Mouse (Mus musculus): ENCODE measurements at regions not wholly inside any gene's neighbourhood (a gene's known extent, or its start where the extent isn't known, plus 50 kb on each side); places are given as distances from the start of the nearest gene placed in this dataset.
"Not testable (repeated sequence)": the region's sequence is repeated elsewhere in the genome, so short reads cannot be mapped to it uniquely, and the experiment has no call there.

GRCm38 (mm10) chr13:5695581-5695980, 165.7 kb upstream of the Klf6 start:
- not testable (repeated sequence) for ATAC-seq (ENCODE audit: insufficient number of reproducible peaks, low FRiP score); H3K4me1 ChIP-seq (replicated peaks); H3K4me3 ChIP-seq; H3K9ac ChIP-seq; H3K27ac ChIP-seq (ENCODE audit: poor library complexity, severe bottlenecking); H3K27me3 ChIP-seq (replicated peaks); H3K4me2 ChIP-seq; H3K36me3 ChIP-seq; H3K9me3 ChIP-seq (replicated peaks)
- WGBS = 82% methylated on average over 3 of the region's 3 CpGs

GRCm38 (mm10) chr13:5696377-5696776, 164.9 kb upstream of the Klf6 start:
- Histone ChIP-seq H3K9me3 (replicated peaks) (peaks cover 4% of the 10 kb centered on the region), H3K36me3 (no peaks in the 10 kb centered on the region), H3K4me1 (replicated peaks) (no peaks in the 10 kb centered on the region), H3K27ac (ENCODE audit: poor library complexity, severe bottlenecking) (no peak overlapping the region), H3K4me3 (no peak overlapping the region), H3K27me3 (replicated peaks) (no peaks in the 10 kb centered on the region), H3K4me2 (no peak overlapping the region), H3K9ac (no peak overlapping the region)
- no peak for ATAC-seq (ENCODE audit: insufficient number of reproducible peaks, low FRiP score)
- 12% methylated on average over 2 of the region's 2 CpGs for WGBS

- not testable (repeated sequence) for H3K36me3 ChIP-seq; H3K4me2 ChIP-seq; H3K4me3 ChIP-seq; H3K9ac ChIP-seq; H3K27me3 ChIP-seq (replicated peaks); H3K9me3 ChIP-seq (replicated peaks); H3K27ac ChIP-seq (ENCODE audit: poor library complexity, severe bottlenecking); H3K4me1 ChIP-seq (replicated peaks); ATAC-seq (ENCODE audit: insufficient number of reproducible peaks, low FRiP score)
- 47% methylated on average over 1 of the region's 1 CpGs for WGBS
Observed at GRCm38 (mm10) chr13:5697329-5697728, 164.0 kb upstream of the Klf6 start.

GRCm38 (mm10) chr13:5702071-5702470, 159.2 kb upstream of the Klf6 start:
- Histone ChIP-seq H3K4me3 (no peak overlapping the region), H3K9ac (no peak overlapping the region), H3K27me3 (replicated peaks) (no peaks in the 10 kb centered on the region), H3K9me3 (replicated peaks) (no peaks in the 10 kb centered on the region), H3K27ac (ENCODE audit: poor library complexity, severe bottlenecking) (no peak overlapping the region), H3K4me2 (no peak overlapping the region), H3K4me1 (replicated peaks) (no peaks in the 10 kb centered on the region), H3K36me3 (no peaks in the 10 kb centered on the region)
- 81% methylated on average over 3 of the region's 3 CpGs for WGBS
- no peak for ATAC-seq (ENCODE audit: insufficient number of reproducible peaks, low FRiP score)

- Histone ChIP-seq H3K36me3 (no peaks in the 10 kb centered on the region), H3K9ac (no peak overlapping the region), H3K9me3 (replicated peaks) (no peaks in the 10 kb centered on the region), H3K27ac (ENCODE audit: poor library complexity, severe bottlenecking) (no peak overlapping the region), H3K27me3 (replicated peaks) (no peaks in the 10 kb centered on the region), H3K4me1 (replicated peaks) (no peaks in the 10 kb centered on the region; the same call in 1 of the 2 replicates), H3K4me3 (no peak overlapping the region), H3K4me2 (no peak overlapping the region)
- no peak for ATAC-seq (ENCODE audit: insufficient number of reproducible peaks, low FRiP score)
Observed at GRCm38 (mm10) chr13:5704991-5705390, 156.3 kb upstream of the Klf6 start.

- Histone ChIP-seq H3K27me3 (replicated peaks) (no peaks in the 10 kb centered on the region), H3K27ac (ENCODE audit: poor library complexity, severe bottlenecking) (no peak overlapping the region), H3K4me2 (no peak overlapping the region), H3K9me3 (replicated peaks) (no peaks in the 10 kb centered on the region), H3K4me1 (replicated peaks) (peaks cover 3% of the 10 kb centered on the region; the same call in 1 of the 2 replicates), H3K9ac (no peak overlapping the region), H3K4me3 (no peak overlapping the region), H3K36me3 (no peaks in the 10 kb centered on the region)
- no peak for ATAC-seq (ENCODE audit: insufficient number of reproducible peaks, low FRiP score)
- 83% methylated on average over 1 of the region's 1 CpGs for WGBS
Observed at GRCm38 (mm10) chr13:5711646-5712045, 149.6 kb upstream of the Klf6 start.

- Histone ChIP-seq H3K27ac (ENCODE audit: poor library complexity, severe bottlenecking) (no peak overlapping the region), H3K9ac (no peak overlapping the region), H3K27me3 (replicated peaks) (no peaks in the 10 kb centered on the region), H3K4me3 (no peak overlapping the region), H3K4me2 (no peak overlapping the region), H3K4me1 (replicated peaks) (peaks cover 3% of the 10 kb centered on the region; the same call in 1 of the 2 replicates), H3K9me3 (replicated peaks) (no peaks in the 10 kb centered on the region), H3K36me3 (no peaks in the 10 kb centered on the region)
- no peak for ATAC-seq (ENCODE audit: insufficient number of reproducible peaks, low FRiP score)
- 85% methylated on average over 6 of the region's 6 CpGs for WGBS
Observed at GRCm38 (mm10) chr13:5713195-5713863, 148.0 kb upstream of the Klf6 start.

- H3K36me3 ChIP-seq = no peaks in the 10 kb centered on the region
- 0 out of 2 replicates have a peak, but pooled peaks have one; percentile 33 for ATAC-seq (ENCODE audit: insufficient number of reproducible peaks, low FRiP score)
- H3K27ac ChIP-seq (ENCODE audit: poor library complexity, severe bottlenecking) = peak overlapping the region; percentile 51; the same call in 1 of the 2 replicates
- H3K4me2 ChIP-seq = peak overlapping the region; percentile 17
- 52% methylated on average over 12 of the region's 12 CpGs for WGBS
- no peaks in the 10 kb centered on the region for H3K9me3 ChIP-seq (replicated peaks)
- H3K4me1 ChIP-seq (replicated peaks) = peaks cover 3% of the 10 kb centered on the region; the same call in 1 of the 2 replicates
- no peak overlapping the region; the same call in 1 of the 2 replicates for H3K4me3 ChIP-seq
- H3K27me3 ChIP-seq (replicated peaks) = no peaks in the 10 kb centered on the region
- H3K9ac ChIP-seq = no peak overlapping the region
Observed at GRCm38 (mm10) chr13:5714191-5714591, 147.1 kb upstream of the Klf6 start.

GRCm38 (mm10) chr13:5714793-5715192, 146.5 kb upstream of the Klf6 start:
- Histone ChIP-seq H3K27me3 (replicated peaks) (no peaks in the 10 kb centered on the region), H3K4me3 (no peak overlapping the region), H3K9me3 (replicated peaks) (no peaks in the 10 kb centered on the region), H3K4me1 (replicated peaks) (0 out of 2 replicates have a peak, but pooled peaks cover 3% of the 10 kb centered on the region), H3K36me3 (no peaks in the 10 kb centered on the region), H3K9ac (no peak overlapping the region), H3K4me2 (peak overlapping the region; percentile 17; the same call in 1 of the 2 replicates), H3K27ac (ENCODE audit: poor library complexity, severe bottlenecking) (no peak overlapping the region)
- ATAC-seq (ENCODE audit: insufficient number of reproducible peaks, low FRiP score) = no peak

GRCm38 (mm10) chr13:5716749-5717148, 144.5 kb upstream of the Klf6 start:
- 0 out of 2 replicates have a peak, but pooled peaks cover 3% of the 10 kb centered on the region for H3K4me1 ChIP-seq (replicated peaks)
- ATAC-seq (ENCODE audit: insufficient number of reproducible peaks, low FRiP score) = no peak
- no peak overlapping the region for H3K27ac ChIP-seq (ENCODE audit: poor library complexity, severe bottlenecking)
- H3K9me3 ChIP-seq (replicated peaks) = no peaks in the 10 kb centered on the region
- no peak overlapping the region for H3K4me3 ChIP-seq
- no peak overlapping the region for H3K9ac ChIP-seq
- no peak overlapping the region for H3K4me2 ChIP-seq
- 81% methylated on average over 3 of the region's 3 CpGs for WGBS
- no peaks in the 10 kb centered on the region for H3K27me3 ChIP-seq (replicated peaks)
- no peaks in the 10 kb centered on the region for H3K36me3 ChIP-seq

GRCm38 (mm10) chr13:5723319-5723718, 138.0 kb upstream of the Klf6 start:
- Histone ChIP-seq H3K27ac (ENCODE audit: poor library complexity, severe bottlenecking) (no peak overlapping the region), H3K36me3 (no peaks in the 10 kb centered on the region), H3K9ac (no peak overlapping the region), H3K9me3 (replicated peaks) (no peaks in the 10 kb centered on the region), H3K4me1 (replicated peaks) (no peaks in the 10 kb centered on the region), H3K4me2 (no peak overlapping the region), H3K4me3 (no peak overlapping the region), H3K27me3 (replicated peaks) (no peaks in the 10 kb centered on the region)
- no peak for ATAC-seq (ENCODE audit: insufficient number of reproducible peaks, low FRiP score)
- 85% methylated on average over 2 of the region's 2 CpGs for WGBS

- Histone ChIP-seq H3K4me3 (no peak overlapping the region), H3K27ac (ENCODE audit: poor library complexity, severe bottlenecking) (no peak overlapping the region), H3K9ac (no peak overlapping the region), H3K4me1 (replicated peaks) (no peaks in the 10 kb centered on the region), H3K9me3 (replicated peaks) (no peaks in the 10 kb centered on the region), H3K4me2 (no peak overlapping the region), H3K27me3 (replicated peaks) (no peaks in the 10 kb centered on the region), H3K36me3 (no peaks in the 10 kb centered on the region)
- 36% methylated on average over 1 of the region's 1 CpGs for WGBS
- no peak for ATAC-seq (ENCODE audit: insufficient number of reproducible peaks, low FRiP score)
Observed at GRCm38 (mm10) chr13:5724364-5724763, 136.9 kb upstream of the Klf6 start.
